In the genomic region with DNA sequence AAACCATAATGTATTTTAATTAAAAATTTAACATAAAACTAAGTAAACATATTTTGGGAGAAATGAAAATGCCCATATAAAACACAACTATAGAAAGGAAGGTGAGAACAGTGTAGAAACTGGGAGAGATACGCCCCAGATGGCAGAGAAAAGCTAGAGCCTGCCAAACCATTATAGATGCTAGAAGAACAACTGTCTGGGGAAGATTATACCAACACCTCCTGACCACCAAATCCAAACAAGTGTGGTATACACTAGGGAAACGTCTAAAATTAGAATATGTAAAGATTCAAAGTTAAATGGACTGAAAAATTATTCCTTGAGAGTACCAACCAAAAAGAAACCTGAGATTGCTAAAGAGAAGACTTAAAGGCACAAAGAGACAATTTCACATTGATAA, we compare ENCODE assay signal across 18 mouse cellular contexts. TPM values are rescaled to one million over a fixed set of nuclear protein-coding genes. Genes with fewer than 3 reads are reported as not detected.
DNase-seq lines count a peak whose midpoint lies in the region; ATAC-seq lines count a peak whose summit lies in the region.
"Had no signal": no experiment of that assay in that cellular context is flagged by ENCODE, and none has a peak within 500 bp of the region (broad histone marks: within the 10 kb centered on the region; RNA-seq: fewer than 3 reads in every experiment).

No protein-coding gene starts in this region.

- ATAC-seq in frontal cortex, adult (ENCODE audit: low TSS enrichment): peak; percentile 95
- no peak for ATAC-seq in midbrain, embryonic 11.5 days (ENCODE audit: low FRiP score)
- no peak for ATAC-seq in hindbrain, embryonic 14.5 days (ENCODE audit: low FRiP score)
- ATAC-seq: forebrain, embryonic 13.5 days; forebrain, embryonic 16.5 days had no signal

- H3K27ac ChIP-seq in midbrain, embryonic 11.5 days (ENCODE audit: low read depth, low read length): no peak overlapping the region
- no peak overlapping the region for H3K27ac ChIP-seq in midbrain, embryonic 10.5 days (replicated peaks)
- H3K27ac ChIP-seq in hindbrain, embryonic 14.5 days: no peak overlapping the region
- H3K27ac ChIP-seq: embryonic facial prominence, embryonic 10.5 days; embryonic facial prominence, embryonic 12.5 days; forebrain, embryonic 13.5 days had no signal

- H3K4me1 ChIP-seq in midbrain, embryonic 11.5 days (ENCODE audit: control insufficient read depth, insufficient read depth, low read length): no peaks in the 10 kb centered on the region
- no peaks in the 10 kb centered on the region for H3K4me1 ChIP-seq in midbrain, embryonic 10.5 days
- H3K4me1 ChIP-seq in hindbrain, embryonic 14.5 days (replicated peaks; ENCODE audit: control insufficient read depth, insufficient read depth, low read length): no peaks in the 10 kb centered on the region
- H3K4me1 ChIP-seq: embryonic facial prominence, embryonic 10.5 days; embryonic facial prominence, embryonic 12.5 days; forebrain, embryonic 13.5 days had no signal

- no peaks in the 10 kb centered on the region for H3K9me3 ChIP-seq in midbrain, embryonic 11.5 days (ENCODE audit: control insufficient read depth, low read length)
- no peaks in the 10 kb centered on the region for H3K9me3 ChIP-seq in midbrain, embryonic 10.5 days (replicated peaks)
- no peaks in the 10 kb centered on the region for H3K9me3 ChIP-seq in hindbrain, embryonic 14.5 days (ENCODE audit: control insufficient read depth, low read length)
- H3K9me3 ChIP-seq: embryonic facial prominence, embryonic 10.5 days; embryonic facial prominence, embryonic 12.5 days; forebrain, embryonic 13.5 days had no signal

- H3K36me3 ChIP-seq in midbrain, embryonic 11.5 days (ENCODE audit: control insufficient read depth, insufficient read depth, low read length): no peaks in the 10 kb centered on the region
- peaks cover 29% of the 10 kb centered on the region for H3K36me3 ChIP-seq in midbrain, embryonic 10.5 days
- peaks cover 25% of the 10 kb centered on the region for H3K36me3 ChIP-seq in hindbrain, embryonic 14.5 days (replicated peaks; ENCODE audit: control insufficient read depth, insufficient read depth)

- WGBS in midbrain, embryonic 11.5 days: 86% methylated on average over 2 of the region's 2 CpGs
- 83% methylated on average over 2 of the region's 2 CpGs for WGBS in midbrain, embryonic 10.5 days
- WGBS in hindbrain, embryonic 14.5 days: 80% methylated on average over 2 of the region's 2 CpGs

- H3K9ac ChIP-seq in midbrain, embryonic 11.5 days (ENCODE audit: low read length): no peak overlapping the region
- no peak overlapping the region for H3K9ac ChIP-seq in hindbrain, embryonic 14.5 days
- H3K9ac ChIP-seq: embryonic facial prominence, embryonic 12.5 days; forebrain, embryonic 13.5 days had no signal

- no peak overlapping the region for H3K4me2 ChIP-seq in midbrain, embryonic 11.5 days
- H3K4me2 ChIP-seq in hindbrain, embryonic 14.5 days (replicated peaks): no peak overlapping the region
- H3K4me2 ChIP-seq: embryonic facial prominence, embryonic 12.5 days; forebrain, embryonic 13.5 days had no signal

- H3K27me3 ChIP-seq in midbrain, embryonic 11.5 days (ENCODE audit: control insufficient read depth, insufficient read depth, low read length): no peaks in the 10 kb centered on the region
- no peaks in the 10 kb centered on the region for H3K27me3 ChIP-seq in midbrain, embryonic 10.5 days (ENCODE audit: low read depth, poor library complexity, severe bottlenecking)
- no peaks in the 10 kb centered on the region for H3K27me3 ChIP-seq in hindbrain, embryonic 14.5 days (ENCODE audit: control insufficient read depth, insufficient read depth, low read length)
- H3K27me3 ChIP-seq: embryonic facial prominence, embryonic 12.5 days; forebrain, embryonic 13.5 days had no signal

- no peak overlapping the region for H3K4me3 ChIP-seq in midbrain, embryonic 11.5 days (ENCODE audit: low read depth, low read length)
- no peak overlapping the region for H3K4me3 ChIP-seq in midbrain, embryonic 10.5 days
- H3K4me3 ChIP-seq in hindbrain, embryonic 14.5 days (replicated peaks; ENCODE audit: low read length): no peak overlapping the region
- H3K4me3 ChIP-seq: embryonic facial prominence, embryonic 10.5 days; embryonic facial prominence, embryonic 12.5 days; forebrain, embryonic 13.5 days had no signal

- DNase-seq in frontal cortex, postnatal 14 days (ENCODE audit: low spot score in 2 of 2): no peak
- peak; percentile 21 for DNase-seq in midbrain, embryonic 11.5 days (ENCODE audit: low spot score, missing footprints)
- DNase-seq in midbrain, embryonic 10.5 days (ENCODE audit: low spot score): no peak
- DNase-seq in telencephalon, adult 2 months (ENCODE audit: low read depth, low spot score): peak; percentile 32
- DNase-seq in hindbrain, embryonic 14.5 days (ENCODE audit: low spot score): no peak
- DNase-seq: adrenal gland, adult 2 months; adrenal gland, postnatal 10 days; adrenal gland, postnatal 25 days; cerebellum, adult 11-12 months; cerebellum, adult 2 months; cerebellum, adult 9-10 months; cerebellum, postnatal 10 days; cerebellum, postnatal 25 days had no signal

RNA-seq across cellular contexts. Expression of a gene that starts 35.1 kb away (rescaled TPM):
- polyA plus RNA-seq in midbrain, embryonic 11.5 days (2014; fragmentation: Nextera tagmentation; extraction: Ambion mirVana): 0.10 and 0.15 TPM in 2 replicates
- polyA plus RNA-seq in midbrain, embryonic 10.5 days (2016; fragmentation: Nextera tagmentation; extraction: Ambion mirVana): 0.09 and 0.20 TPM in 2 replicates
- 0.31 and 0.50 TPM in 2 replicates for polyA plus RNA-seq in hindbrain, embryonic 14.5 days (2014; fragmentation: Nextera tagmentation; extraction: Ambion mirVana)
- polyA plus RNA-seq: adrenal gland, adult 2 months; cerebellum, adult 2 months; embryonic facial prominence, embryonic 10.5 days had no signal

RNA-seq across cellular contexts. Expression of a gene that starts 41.2 kb away (rescaled TPM):
- 47.6 and 60.3 TPM in 2 replicates for polyA plus RNA-seq in midbrain, embryonic 11.5 days (2014; fragmentation: Nextera tagmentation; extraction: Ambion mirVana)
- 38.0 and 43.1 TPM in 2 replicates for polyA plus RNA-seq in midbrain, embryonic 10.5 days (2016; fragmentation: Nextera tagmentation; extraction: Ambion mirVana)
- 34.9 and 35.7 TPM in 2 replicates for polyA plus RNA-seq in hindbrain, embryonic 14.5 days (2014; fragmentation: Nextera tagmentation; extraction: Ambion mirVana)

Comparison
In these comparisons a context has a peak if more than half of its experiments do, and no peak if none do; other contexts are left out.
1. DNase-seq: peak in midbrain, embryonic 11.5 days (single experiment) and telencephalon, adult 2 months (single experiment); none in frontal cortex, postnatal 14 days (0 of 2), midbrain, embryonic 10.5 days (single experiment) and hindbrain, embryonic 14.5 days (single experiment).